Comparison of ENCODE assay signal across 16 mouse cellular contexts in the genomic region with DNA sequence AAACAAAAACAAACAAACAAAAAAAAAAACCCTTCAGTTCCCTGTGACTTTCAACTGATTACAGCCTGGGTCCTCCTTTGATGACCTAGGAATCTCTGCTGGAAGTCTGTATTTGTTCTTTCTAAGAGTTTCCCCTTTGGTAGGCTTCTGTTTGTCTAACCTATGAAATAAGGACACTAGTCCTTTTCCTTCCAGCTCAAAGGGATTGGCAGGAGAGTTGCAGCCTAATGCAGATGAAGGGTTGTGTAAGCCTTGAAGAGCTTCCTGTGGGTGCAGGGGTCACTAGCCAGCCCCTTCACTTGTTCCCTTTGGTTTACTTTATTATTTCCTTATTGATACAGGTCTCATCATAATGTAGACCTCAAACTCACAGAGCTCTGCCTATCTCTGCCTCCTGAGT. TPM values are rescaled to one million over a fixed set of nuclear protein-coding genes. Genes with fewer than 3 reads are reported as not detected.
"Had no signal": no experiment of that assay in that cellular context is flagged by ENCODE, and none has a peak within 500 bp of the region (broad histone marks: within the 10 kb centered on the region; RNA-seq: fewer than 3 reads in every experiment).

No protein-coding gene starts in this region.

- ATAC-seq: liver, postnatal 0 days; midbrain, embryonic 13.5 days; midbrain, embryonic 15.5 days had no signal

- H3K9me3 ChIP-seq: liver, embryonic 15.5 days; lung, embryonic 15.5 days; midbrain, embryonic 13.5 days; midbrain, embryonic 15.5 days; neural tube, embryonic 12.5 days had no signal

- H3K4me3 ChIP-seq: liver, embryonic 15.5 days; lung, embryonic 15.5 days; megakaryocyte, embryonic 14.5 days; midbrain, embryonic 13.5 days; midbrain, embryonic 15.5 days; neural tube, embryonic 12.5 days had no signal

- H3K9ac ChIP-seq: liver, embryonic 15.5 days; liver, postnatal 0 days; lung, embryonic 15.5 days; midbrain, embryonic 13.5 days; midbrain, embryonic 15.5 days; neural tube, embryonic 12.5 days had no signal

- H3K4me2 ChIP-seq: liver, embryonic 15.5 days; lung, embryonic 15.5 days; midbrain, embryonic 11.5 days; midbrain, embryonic 13.5 days; midbrain, embryonic 15.5 days; neural tube, embryonic 12.5 days had no signal

- H3K36me3 ChIP-seq: liver, embryonic 15.5 days; lung, embryonic 15.5 days; midbrain, embryonic 13.5 days; midbrain, embryonic 15.5 days; neural tube, embryonic 12.5 days had no signal

- H3K27me3 ChIP-seq: midbrain, embryonic 15.5 days had no signal

- DNase-seq: liver, postnatal 0 days; lung, adult 2 months; lung, postnatal 10 days; lung, postnatal 36 days; right cerebral cortex, postnatal 14 days; thymus, adult 18-20 months; thymus, postnatal 14 days; thymus, postnatal 36 days had no signal

- H3K27ac ChIP-seq: liver, embryonic 15.5 days; lung, embryonic 15.5 days; macrophage; midbrain, embryonic 13.5 days; midbrain, embryonic 15.5 days; neural tube, embryonic 12.5 days had no signal

RNA-seq across cellular contexts. Expression of a gene that starts 27.6 kb away (rescaled TPM):
- polyA plus RNA-seq: macrophage had no signal
